Mouse (Mus musculus) embryo, embryonic 11.5 days (tissue): Measurements from ENCODE around the gene Pfdn2.
"Not testable (repeated sequence)": the region's sequence is repeated elsewhere in the genome, so short reads cannot be mapped to it uniquely, and the experiment has no call there.

ENCODE experiments used
- DNase-seq: peaks from one replicate; pipeline ENCODE4 v3.0.0-alpha.2; 2012; ENCODE audit warnings: low read depth, low spot score

Pfdn2 gene

DNA sequence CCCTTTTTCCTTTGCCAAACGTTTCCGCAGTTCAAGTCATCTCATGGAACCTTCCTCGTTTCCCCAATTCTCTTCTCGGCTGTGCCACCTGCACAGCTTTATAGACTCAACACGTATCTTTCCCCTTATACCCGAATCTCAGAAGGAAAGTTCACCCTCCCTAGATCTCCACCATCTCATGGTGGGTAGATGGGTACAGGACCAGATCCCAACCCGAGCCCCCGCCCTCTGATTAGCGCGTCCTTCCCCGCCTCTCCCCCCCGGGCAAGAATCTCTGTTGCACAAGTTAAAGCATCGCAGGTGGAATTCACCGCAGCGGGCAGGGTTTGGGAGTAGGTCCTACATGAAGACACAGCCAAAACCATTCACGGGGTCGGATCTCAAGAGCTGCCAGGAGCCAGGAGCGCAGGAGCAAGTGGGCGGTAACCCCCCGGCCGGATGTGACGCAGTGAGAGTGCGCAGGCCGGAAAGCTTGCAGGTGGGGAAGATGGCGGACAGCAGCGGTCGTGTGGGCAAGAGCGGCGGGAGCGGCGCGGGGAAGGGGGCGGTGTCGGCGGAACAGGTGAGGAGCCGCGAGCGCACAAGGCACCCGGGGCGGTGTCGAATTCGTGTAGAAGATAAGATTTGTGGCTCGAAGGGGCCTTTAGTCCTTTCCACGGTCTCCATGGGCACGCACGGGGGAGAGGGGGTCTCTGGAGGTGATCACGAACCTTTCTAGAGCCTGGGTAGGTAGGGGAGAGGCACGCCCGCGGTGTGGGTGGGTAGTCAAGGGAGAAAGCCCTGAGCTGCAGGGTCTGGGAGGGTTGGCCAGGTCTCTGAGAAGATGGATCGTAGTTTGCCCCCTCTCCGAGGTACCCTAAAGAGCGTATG lies at the start of gene Pfdn2, which contains the start of gene Nit1:
Gene Pfdn2, plus strand, starts transcription at position 446 of the 870 bp plus-strand sequence.
Gene Nit1, minus strand, starts transcription at position 422 of the 870 bp plus-strand sequence.
- DNase-seq, result peak; percentile 86

DNA sequence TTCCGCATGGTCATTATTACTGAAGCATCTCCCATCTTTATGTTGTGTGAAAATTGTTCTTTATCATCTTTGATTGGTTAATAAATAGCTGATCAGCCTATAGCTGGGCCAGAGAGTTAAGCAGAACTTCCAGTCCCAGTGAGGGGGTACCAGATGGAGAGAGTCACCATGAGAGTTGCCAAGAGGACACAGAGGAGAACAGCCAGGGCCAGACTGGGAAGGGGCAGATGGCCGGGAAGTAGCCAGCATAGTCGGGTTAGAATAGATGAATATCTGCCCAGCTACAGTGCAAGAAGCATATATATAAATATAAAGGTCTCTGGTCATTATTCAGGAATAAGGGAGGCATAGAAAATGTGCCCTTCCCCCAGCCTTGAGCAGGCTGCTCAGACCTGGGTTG lies 47.2 kb upstream of the Pfdn2 start:
- DNase-seq, result no peak

DNA sequence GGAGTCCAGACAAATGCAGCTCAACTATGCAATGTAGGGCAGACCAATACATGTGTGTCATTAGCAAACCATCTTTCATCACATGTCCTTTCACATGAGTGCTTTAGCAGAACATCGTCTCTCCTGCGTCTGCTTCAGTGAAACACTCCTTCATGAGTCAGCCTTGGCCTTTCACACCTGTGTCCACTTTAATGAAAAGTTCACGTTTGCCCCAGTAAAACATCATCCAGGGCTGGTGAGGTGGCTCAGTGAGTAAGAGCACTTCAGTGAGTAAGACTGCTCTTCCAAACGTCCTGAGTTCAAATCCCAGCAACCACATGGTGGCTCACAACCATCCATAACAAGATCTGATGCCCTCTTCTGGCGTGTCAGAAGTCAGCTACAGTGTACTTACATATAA lies 39.3 kb upstream of the Pfdn2 start:
- DNase-seq, result not testable (repeated sequence)

DNA sequence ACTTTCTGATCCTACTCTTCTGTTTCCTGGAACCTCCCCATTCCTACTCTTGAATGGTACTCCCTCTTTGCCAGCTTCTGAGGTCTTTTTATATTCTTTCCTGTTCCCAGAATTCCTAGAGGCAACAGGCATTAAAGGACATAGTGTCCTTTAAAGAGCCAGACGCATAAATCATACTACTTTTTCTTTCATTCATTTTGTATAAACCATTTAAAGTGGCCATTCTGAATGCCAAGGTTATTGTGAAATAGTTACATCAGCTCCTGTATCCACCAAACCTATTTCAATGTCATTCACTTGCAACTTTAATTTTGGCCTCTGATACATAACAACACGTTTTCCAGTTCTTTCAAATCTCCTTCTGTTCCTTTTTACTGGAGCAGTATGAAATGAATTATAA lies 36.1 kb upstream of the Pfdn2 start:
- no peak for DNase-seq

DNA sequence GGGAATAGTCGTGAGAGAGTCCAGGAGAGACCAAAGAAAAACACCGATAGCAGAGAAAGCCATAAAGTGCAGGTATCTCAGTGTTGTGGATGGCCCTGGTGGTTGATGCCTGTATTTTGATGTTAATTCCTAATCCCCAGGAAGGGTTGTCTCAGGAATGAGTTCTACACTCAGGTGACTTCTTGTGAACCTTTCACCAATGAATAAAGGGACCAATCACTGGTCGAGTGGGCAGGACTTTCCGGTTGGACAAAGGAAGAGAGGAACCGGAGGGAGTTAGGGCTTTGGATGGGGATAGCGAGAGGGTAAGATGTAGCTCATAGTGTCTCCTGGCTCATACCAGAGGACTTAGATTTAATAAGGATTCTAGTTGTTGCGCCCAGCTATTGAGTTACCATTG lies 25.7 kb upstream of the Pfdn2 start:
- no peak for DNase-seq

DNA sequence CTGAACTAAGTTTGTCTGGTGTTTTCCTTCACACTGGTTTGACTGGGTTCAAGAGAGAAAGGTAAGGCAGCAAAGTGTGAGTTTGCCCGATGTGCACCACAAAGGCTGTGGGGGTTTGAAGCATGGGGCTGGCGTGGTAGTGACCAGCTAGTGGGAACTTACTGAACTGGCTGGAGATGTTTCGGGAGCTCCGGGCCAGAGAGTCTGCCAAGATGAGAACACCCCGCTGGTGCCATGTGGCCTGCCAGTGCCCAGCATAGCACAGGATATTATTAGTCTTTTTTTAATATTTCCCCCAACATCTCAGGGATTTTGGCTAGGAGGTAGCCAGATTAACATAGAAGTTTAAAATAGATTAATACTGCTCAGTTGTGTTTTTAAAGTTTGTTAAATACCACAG lies 25.3 kb upstream of the Pfdn2 start:
- no peak for DNase-seq

DNA sequence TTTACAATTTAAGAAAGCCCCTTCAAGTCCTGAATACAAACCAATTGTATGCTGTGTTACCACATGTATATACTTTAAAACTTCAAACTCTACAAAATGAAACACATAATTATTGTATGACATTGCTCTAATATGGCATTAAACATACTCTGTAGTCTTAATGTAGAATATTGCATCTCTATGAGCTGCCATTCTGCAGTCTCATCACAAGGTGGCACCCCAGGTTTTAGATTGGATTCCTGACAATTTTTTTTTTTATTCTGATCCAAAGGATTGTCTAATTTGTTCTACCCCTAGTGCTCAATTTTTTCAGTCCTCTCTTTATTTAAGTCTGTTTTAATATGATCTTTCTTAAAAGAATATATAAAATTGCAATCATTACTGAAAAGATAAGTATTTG lies 24.1 kb upstream of the Pfdn2 start:
- no peak for DNase-seq

DNA sequence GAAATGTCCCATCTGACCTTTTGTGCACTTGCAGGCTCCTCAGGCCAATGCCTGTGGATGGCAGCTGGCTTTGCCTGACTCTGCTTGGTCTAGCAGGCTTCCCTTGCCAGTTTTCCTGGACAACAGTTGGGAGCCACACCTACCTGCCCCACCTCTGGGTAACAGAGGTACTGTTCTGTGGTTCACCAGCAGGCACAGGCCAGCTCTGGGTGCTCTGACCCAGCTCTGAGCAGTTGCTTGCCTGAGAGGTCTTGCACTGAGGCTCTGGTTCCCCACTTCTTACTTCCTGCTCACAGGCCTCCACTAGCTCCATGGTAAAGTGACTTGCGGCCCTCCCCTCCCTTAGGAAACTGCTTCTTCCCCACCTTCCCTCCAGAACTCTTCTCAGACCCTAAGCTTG lies 23.5 kb upstream of the Pfdn2 start:
- DNase-seq, result no peak

DNA sequence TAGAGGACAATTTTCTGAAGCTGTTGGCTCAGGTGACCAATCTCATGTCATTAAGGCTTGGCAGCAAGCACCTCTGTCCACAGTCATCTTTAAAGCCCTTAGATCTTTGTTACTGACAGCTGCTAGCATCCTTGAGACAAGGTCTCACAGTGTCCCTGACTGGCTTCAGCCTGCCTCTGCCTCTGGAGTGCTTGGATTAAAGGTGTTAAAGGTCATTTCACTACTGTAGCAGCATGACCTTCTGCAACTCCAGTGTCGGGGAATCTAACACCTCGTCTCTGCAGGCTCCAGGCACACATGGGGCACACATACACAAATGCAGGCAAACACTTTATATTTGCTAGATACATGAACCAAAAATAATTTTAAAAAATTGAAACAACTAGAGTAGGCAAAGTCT lies 19.9 kb upstream of the Pfdn2 start:
- no peak for DNase-seq

DNA sequence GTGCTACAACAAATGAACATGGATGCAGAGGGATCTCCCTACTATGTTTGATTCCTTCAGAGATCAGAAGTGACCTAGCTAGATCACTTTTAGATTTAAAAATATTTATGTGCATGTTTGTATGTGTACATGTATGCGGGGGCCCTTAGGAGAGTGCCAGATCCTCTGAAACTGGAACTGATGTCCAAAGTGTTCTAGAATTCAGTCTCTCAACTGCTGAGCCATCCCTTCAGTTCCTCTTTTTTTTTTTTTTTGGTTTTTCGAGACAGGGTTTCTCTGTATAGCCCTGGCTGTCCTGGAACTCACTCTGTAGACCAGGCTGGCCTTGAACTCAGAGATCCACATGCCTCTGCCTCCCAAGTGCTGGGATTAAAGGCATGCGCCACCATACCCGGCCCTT lies 18.9 kb upstream of the Pfdn2 start:
- not testable (repeated sequence) for DNase-seq

DNA sequence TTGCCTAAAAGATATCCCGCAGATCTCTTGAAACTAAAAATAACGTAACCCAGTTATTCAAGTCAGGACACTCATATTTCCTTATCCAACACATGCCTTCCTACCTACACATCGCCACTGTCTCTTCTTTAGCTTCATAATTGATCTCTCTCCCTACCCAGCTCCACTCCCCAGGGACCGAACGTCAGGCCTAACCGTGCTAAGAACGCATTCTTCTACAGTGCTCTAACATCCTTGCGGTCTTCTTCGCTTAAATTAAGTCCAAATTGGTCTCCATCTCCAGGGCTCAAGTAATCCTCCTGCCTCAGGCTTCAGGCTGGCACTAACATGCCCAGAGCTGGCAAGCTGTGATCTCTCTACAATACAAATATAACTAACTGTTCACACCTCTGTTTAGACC lies 17.2 kb upstream of the Pfdn2 start:
- no peak for DNase-seq

DNA sequence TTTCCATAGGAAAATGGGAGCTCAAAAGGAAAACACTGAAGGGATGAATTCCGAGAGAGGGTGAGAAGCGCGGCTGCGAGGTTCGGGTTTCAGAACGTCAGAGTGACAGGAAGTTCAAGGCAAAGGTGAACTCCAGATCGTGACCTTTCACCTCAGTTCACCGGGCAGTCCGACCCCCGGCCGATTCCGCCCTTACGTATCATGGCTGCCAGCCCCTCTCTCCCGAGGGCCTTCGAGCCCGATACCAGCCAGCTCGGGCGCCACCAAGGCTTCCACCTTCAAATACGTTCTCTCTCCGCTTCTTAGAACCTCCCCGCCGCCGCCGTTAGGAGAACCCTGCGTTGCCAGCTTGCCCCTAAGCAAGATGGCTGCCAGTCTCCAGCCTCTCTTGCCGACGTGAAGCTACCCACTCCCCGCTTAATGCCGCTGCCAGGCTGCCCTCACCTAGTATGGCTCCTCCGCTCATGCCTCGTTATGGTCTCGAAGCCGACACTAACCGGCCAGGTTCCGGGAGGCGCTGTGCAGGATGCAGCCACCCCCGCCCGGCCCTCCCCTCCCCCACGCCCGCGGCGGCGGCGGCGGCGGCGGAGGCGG lies 16.5 kb upstream of the Pfdn2 start, which contains the start of gene Dedd:
Gene Dedd, plus strand, starts transcription at position 307 of the 594 bp plus-strand sequence.
- DNase-seq, result peak; percentile 80

DNA sequence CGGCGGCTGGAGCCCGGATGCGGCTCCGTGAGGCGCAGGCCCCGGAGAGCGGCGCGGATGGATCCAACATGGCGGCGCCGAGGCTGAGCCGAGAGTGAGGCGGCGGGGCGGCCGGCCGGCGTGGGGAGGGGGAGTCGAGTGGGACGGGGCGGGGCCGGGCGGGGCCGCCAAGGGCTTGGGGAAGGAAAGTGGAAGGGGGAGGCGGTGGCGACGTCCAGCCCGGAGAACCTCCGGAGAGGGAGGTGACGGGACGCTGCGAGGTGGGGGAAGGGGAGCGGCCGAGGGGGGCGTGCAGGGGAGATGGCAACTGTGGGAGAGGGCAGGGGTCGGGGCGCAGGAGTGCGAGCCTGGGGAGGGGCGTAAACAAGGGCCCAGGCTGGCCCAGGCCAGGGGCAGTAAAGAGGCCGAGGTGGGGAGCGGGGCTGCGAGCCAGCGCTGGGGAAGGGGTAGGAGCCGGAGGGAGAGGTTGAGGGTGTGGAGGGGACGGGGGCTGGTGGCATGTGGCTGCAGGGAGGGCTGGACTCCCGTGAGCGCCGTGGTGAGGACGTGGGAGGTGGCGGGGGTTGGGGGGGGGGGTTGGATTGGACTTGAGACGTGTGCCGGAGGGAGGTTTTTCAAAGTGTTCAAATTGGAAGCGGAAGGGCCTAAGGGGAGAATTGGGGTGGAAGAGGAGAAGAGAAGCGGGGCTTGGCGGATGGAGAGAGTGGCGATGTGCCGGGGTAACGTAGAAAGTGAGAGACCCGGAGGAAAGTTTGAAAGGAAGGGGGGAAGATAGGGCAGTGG lies 15.8 kb upstream of the Pfdn2 start:
- DNase-seq, result peak; percentile 79

DNA sequence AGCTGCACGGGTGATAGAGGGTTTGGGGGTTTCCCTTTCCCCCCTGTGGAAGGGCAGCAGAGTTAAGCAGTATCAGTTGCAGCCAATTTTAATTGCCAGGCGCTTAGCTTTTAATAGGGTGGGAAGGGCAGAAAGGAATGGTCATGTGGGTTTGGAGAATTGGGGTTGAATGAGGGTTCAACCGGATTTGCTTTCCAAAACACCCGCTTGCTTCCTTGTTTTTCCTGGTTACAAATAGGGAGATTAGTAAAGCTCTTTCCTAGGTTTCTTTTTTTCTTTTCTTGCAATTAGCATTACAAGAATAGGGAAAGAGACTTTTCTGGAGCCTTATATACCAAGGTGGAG lies 15.3 kb upstream of the Pfdn2 start:
- no peak for DNase-seq

DNA sequence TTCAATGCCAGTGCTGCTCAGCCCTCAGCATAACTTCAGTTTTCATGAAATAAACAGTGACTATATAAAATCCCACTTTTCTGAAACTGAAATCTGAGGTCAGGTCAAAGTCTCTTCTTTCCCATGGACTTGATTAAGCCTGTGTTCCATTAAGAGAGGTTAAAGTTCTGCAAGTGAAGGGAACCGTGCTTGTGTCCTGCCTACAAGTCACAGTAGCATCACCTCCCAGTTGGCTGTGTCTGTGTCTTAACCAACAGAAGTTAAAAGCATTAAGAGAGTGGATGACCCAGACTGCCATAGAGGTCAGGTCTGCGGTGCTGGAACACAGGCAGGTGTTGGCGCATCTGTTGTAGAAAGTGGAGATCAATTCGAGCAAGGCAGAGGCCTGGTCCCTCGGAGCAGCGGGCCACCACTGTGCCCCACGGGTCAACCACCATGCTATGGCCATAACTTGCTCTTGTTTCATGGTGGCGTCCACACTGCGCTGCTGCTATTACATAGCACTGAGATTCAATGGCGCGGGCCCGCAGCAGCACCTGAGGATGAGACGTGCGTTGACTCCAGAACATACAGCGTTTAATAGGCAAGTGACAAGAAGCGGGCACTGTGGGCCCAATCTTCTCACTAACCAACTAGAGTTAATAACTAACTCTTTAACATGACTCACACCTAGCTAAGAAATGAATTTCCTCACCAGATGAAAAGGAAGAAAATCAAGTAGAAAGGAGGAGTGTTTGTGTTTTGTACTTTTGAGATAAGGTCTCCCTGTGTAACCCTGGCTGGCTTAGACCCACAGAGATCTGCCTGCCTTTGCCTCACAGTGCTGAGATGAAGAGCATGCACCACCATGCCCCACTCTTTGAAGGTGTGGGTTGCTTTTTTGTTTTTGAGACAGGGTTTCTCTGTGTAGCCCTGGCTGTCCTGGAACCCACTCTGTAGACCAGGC lies 2.9 kb upstream of the Pfdn2 start:
- DNase-seq, result no peak

DNA sequence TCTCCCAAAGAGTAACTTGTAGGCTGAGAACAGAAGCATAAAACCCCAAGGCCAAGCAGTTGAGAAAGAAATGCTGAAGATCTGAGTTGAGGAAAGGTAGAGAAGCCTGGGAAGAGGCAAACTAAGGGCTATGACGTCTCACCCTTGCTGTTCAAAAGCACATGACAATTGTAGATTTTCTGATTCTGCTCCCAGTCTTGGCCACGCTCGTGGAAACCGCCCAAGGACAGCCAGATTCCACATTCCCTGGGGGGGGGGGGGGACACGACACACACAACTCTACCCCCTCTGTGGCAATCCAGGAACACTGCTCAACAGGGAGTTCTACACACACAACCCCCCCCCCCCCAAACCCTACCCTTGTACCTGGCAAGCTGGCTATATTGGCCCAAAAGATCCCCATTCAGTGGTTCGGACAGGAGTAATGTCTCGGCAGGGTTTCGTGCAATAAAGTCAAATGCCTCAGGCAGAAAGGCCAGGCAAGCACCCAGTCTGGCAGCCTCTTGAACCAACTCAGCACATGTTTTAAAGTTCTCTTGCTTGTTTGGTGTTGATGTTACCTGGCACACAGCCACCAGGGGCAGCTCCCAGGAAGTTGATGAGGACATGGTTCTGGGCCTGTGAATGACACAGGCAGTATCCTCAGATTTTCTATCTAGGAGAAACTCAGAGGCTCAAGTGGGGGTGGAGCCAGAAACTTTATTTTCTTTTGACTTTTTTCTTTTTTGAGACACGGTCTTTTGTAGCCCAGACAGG lies 1.4 kb upstream of the Pfdn2 start:
- DNase-seq, result no peak

DNA sequence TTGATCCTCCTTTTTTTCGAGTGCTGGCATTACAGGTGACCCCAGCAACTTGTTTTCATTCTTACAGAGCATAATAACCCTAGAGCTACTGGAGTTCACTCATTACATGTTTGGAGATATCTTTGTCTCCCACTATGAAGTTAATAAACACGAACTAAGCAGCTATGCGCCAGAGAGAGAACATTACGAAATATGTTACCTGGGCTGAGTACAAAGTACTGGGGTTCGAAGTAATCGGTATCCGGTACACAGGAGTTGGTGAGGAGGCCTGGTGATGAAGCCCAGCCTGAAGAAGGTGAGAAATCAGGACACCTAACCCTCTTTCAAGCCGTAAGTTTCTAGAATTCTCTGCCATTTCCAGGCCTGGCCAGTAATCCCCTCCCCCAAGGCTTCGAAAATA lies 755 bp upstream of the Pfdn2 start:
- no peak for DNase-seq

DNA sequence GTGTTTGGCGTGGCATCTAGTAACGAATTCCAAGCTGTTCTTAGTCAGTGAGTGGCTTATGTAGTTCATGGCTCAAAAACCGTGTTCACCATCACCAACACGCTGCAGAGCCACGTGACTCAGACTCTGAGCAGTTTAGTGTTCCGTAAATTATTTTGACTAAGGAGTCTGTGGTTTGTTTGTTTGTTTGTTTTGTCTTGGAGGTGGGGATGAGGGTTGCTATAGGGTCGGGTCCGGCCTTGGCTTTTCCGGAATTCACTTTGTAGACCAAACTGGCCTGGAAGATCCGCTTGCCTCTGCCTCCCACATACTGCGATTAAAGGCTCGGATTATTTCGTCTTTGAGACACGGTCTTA lies 603 bp downstream of the Pfdn2 start:
- no peak for DNase-seq

DNA sequence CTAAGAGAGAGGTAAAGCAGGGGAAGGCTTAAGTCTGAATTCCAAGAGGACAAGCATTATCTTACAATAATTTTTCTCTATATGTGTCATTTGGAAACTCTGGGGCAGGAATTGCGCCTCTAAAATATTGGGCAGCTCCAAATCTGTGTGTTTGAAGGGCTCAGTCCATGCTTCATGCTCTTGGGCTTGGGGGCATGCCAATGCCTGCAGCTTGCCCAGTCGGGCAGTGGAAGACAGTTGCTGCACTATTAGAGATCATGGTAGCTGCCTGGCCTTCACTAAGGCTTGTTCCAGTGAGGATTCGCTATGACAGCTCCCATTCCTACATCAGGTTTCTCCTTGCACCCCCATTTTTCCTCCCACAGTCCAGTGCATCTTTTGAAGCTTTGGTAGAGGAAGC lies 3.2 kb downstream of the Pfdn2 start:
- no peak for DNase-seq

DNA sequence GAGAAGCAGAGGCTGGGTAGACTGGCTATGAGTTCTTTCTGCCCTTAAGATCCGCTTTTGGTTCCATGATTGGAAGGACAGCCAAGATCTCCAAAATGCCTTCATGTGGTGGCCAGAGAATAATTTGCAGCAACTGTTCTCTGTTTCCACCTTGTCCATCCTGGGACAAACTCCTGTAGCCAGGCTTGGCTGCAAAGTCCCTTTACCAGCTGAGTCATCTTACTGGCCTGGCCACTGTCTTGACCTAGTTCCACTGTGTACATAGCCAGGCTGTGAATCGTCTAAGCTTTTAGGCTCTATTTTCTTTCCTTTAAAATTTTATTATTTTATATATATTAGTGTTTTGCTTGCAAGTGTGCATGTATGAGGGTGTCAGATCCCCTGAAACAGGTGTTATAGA lies 3.7 kb downstream of the Pfdn2 start:
- no peak for DNase-seq
